Mouse (Mus musculus): ENCODE measurements around the gene Tigar. TPM values are rescaled to one million over a fixed set of nuclear protein-coding genes. Genes with fewer than 3 reads are reported as not detected.

Gene Tigar
- polyA plus RNA-seq, 1 experiment, result 8.1 TPM

DNA sequence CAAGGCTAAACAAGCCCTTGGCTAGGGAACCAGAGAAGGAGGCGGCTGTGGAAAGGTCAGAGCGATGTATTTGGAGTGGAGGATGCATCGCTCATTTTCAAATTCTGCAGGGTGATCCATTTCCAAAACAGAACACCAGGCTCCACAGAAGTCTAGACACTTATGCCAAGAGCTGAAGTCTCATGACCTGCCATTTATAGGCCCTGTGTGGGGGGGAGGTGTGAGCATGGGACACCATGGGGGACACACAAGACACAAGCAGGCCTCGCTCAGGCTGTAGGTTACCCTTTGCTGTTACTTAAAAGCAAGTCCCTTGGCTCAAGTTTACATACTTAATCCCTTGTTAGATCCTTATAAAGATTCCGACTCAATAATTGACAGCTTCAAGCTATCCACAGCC is 3.2 kb downstream of the Tigar start:
- no peaks in the 10 kb centered on the region for H3K27me3 ChIP-seq (ENCODE audit: control insufficient read depth, insufficient read depth, insufficient read length)
- H3K36me3 ChIP-seq (ENCODE audit: control insufficient read depth, insufficient read depth), result no peaks in the 10 kb centered on the region
- H3K79me3 ChIP-seq (ENCODE audit: low read depth), result peaks cover 13% of the 10 kb centered on the region
- no peak overlapping the region for H3ac ChIP-seq (ENCODE audit: control insufficient read depth, insufficient read length, low read depth)
- no peak overlapping the region for H3K4me3 ChIP-seq (ENCODE audit: insufficient read depth, poor library complexity, severe bottlenecking)
- H3K79me2 ChIP-seq (ENCODE audit: control insufficient read depth, insufficient read depth), result peaks cover 59% of the 10 kb centered on the region
- TF ChIP-seq MYOD1 (IDR thresholded peaks at IDR 0.05; ENCODE audit: control insufficient read depth, insufficient read length, low read depth), result no peak
- TF ChIP-seq MYOG (IDR thresholded peaks at IDR 0.05; ENCODE audit: control insufficient read depth, extremely low read depth, insufficient read length), result no peak
- TF ChIP-seq FOSL1 (IDR thresholded peaks at IDR 0.05; ENCODE audit: insufficient read depth, low read length, poor library complexity, severe bottlenecking), result no peak
- no peak for TF ChIP-seq CEBPB (IDR thresholded peaks at IDR 0.05; ENCODE audit: low read depth)

DNA sequence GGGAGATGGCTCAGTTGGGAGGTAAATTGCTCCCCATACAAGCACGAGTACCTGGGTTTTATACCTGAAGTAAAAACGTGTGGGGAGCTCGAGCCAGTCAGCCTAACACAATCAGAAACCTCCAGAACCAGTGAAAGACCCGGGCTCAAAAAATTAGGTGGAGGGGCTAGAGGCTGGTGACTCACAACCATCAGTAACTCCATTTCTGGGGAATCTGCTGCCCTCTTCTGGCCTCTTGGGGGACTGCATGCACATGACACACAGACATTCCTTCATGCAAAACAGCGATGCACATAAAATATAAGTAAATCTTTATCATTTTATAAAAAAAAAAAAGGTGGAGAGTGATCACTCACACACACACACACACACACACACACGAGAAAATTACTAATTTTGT is 4.2 kb downstream of the Tigar start:
- no peaks in the 10 kb centered on the region for H3K36me3 ChIP-seq (ENCODE audit: control insufficient read depth, insufficient read depth)
- peaks cover 59% of the 10 kb centered on the region for H3K79me2 ChIP-seq (ENCODE audit: control insufficient read depth, insufficient read depth)
- H3K27me3 ChIP-seq (ENCODE audit: control insufficient read depth, insufficient read depth, insufficient read length), result no peaks in the 10 kb centered on the region
- no peak overlapping the region for H3K4me3 ChIP-seq (ENCODE audit: insufficient read depth, poor library complexity, severe bottlenecking)
- no peak overlapping the region for H3ac ChIP-seq (ENCODE audit: control insufficient read depth, insufficient read length, low read depth)
- TF ChIP-seq CTCF (IDR thresholded peaks at IDR 0.05; ENCODE audit: control insufficient read depth, insufficient read depth, insufficient read length) (no peak), FOSL1 (IDR thresholded peaks at IDR 0.05; ENCODE audit: insufficient read depth, low read length, poor library complexity, severe bottlenecking) (no peak), CEBPB (IDR thresholded peaks at IDR 0.05; ENCODE audit: low read depth) (no peak), USF1 (IDR thresholded peaks at IDR 0.05; ENCODE audit: low read depth) (no peak), MYOG (IDR thresholded peaks at IDR 0.05; ENCODE audit: control insufficient read depth, extremely low read depth, insufficient read length) (no peak), MYOD1 (IDR thresholded peaks at IDR 0.05; ENCODE audit: control insufficient read depth, insufficient read length, low read depth) (no peak), MAX (IDR thresholded peaks at IDR 0.05) (no peak)
- peaks cover 13% of the 10 kb centered on the region for H3K79me3 ChIP-seq (ENCODE audit: low read depth)

DNA sequence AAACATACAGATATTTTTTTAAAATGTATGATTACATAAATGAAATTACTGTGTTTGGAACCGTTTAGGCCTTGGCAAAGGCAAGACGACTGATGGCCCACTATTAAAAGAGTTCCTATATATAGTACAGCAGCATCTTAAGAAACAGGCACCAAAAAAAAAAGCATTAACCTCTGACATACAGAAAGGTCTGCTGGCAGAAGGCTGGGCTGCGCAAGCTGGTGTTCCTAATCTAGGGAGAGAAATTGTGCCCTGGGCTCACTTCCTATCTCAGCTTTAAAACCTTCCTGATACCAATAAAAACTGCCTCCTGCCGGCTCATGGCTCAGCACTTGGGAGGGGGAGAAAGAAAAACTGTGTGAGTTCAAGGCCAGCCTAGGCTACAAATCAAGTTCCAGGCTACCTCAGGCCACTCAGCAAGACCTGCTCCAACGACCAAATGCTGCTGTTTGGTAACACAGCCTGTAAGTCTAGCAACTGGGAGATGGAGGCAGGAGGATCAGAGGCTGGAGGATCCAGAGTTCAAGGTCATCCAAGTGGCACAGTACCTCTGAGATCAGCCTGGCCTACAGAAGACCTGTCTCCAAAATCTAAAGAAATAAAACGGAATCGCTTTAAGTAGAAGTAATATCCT is 4.8 kb downstream of the Tigar start:
- no peak for TF ChIP-seq CEBPB (IDR thresholded peaks at IDR 0.05; ENCODE audit: low read depth)
- no peak for TF ChIP-seq MAX (IDR thresholded peaks at IDR 0.05)
- no peak for TF ChIP-seq CTCF (IDR thresholded peaks at IDR 0.05; ENCODE audit: control insufficient read depth, insufficient read depth, insufficient read length)
- no peak for TF ChIP-seq MYOD1 (IDR thresholded peaks at IDR 0.05; ENCODE audit: control insufficient read depth, insufficient read length, low read depth)
- no peak overlapping the region for H3ac ChIP-seq (ENCODE audit: control insufficient read depth, insufficient read length, low read depth)
- H3K4me3 ChIP-seq (ENCODE audit: insufficient read depth, poor library complexity, severe bottlenecking), result no peak overlapping the region
- peaks cover 13% of the 10 kb centered on the region for H3K79me3 ChIP-seq (ENCODE audit: low read depth)
- no peaks in the 10 kb centered on the region for H3K27me3 ChIP-seq (ENCODE audit: control insufficient read depth, insufficient read depth, insufficient read length)
- H3K79me2 ChIP-seq (ENCODE audit: control insufficient read depth, insufficient read depth), result peaks cover 59% of the 10 kb centered on the region
- no peaks in the 10 kb centered on the region for H3K36me3 ChIP-seq (ENCODE audit: control insufficient read depth, insufficient read depth)

DNA sequence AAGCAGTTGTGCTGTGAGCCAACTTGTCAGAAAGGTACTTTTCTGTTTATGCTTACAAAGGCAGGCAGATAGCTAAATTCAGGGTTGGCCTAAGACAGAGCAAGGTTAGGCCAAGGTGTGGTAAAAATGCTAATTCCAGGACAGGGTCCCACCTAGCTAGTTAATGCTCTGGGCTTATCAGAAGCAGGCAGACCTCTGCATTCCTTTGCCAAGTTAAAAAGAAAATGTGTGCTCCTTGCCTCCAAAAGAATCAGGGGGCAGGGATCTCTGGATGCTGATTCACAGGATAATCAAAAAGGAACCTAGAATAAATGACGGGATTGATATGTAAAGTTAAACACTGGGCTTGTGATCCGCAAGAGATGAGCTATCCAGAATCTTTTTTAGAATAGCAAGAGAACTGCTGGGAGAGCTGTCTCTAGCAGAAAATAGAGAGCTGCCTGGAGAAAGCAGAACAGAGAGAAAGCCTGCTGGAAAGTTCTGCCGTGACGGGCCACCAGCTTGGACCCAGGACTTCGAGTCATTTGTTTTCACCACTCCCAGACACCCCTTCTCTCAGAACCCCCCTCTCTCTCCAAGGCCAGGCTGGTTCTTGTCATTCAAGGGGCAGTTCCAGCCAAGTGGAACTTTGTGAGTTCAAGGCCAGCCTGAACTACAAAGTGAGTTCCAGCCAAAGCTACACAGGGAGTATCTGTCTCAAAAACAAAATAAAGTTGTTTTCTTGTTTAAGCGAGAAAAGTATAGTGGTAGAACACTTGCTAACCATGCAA is 5.7 kb downstream of the Tigar start:
- Histone ChIP-seq H3K79me3 (ENCODE audit: low read depth) (peaks cover 13% of the 10 kb centered on the region), H3K4me3 (ENCODE audit: insufficient read depth, poor library complexity, severe bottlenecking) (no peak overlapping the region), H3K79me2 (ENCODE audit: control insufficient read depth, insufficient read depth) (peaks cover 56% of the 10 kb centered on the region), H3K27me3 (ENCODE audit: control insufficient read depth, insufficient read depth, insufficient read length) (no peaks in the 10 kb centered on the region), H3K36me3 (ENCODE audit: control insufficient read depth, insufficient read depth) (no peaks in the 10 kb centered on the region), H3ac (ENCODE audit: control insufficient read depth, insufficient read length, low read depth) (no peak overlapping the region)
- TF ChIP-seq MYOG (IDR thresholded peaks at IDR 0.05; ENCODE audit: control insufficient read depth, extremely low read depth, insufficient read length) (no peak), FOSL1 (IDR thresholded peaks at IDR 0.05; ENCODE audit: insufficient read depth, low read length, poor library complexity, severe bottlenecking) (no peak), USF1 (IDR thresholded peaks at IDR 0.05; ENCODE audit: low read depth) (no peak), CTCF (IDR thresholded peaks at IDR 0.05; ENCODE audit: control insufficient read depth, insufficient read depth, insufficient read length) (no peak), MYOD1 (IDR thresholded peaks at IDR 0.05; ENCODE audit: control insufficient read depth, insufficient read length, low read depth) (no peak), CEBPB (IDR thresholded peaks at IDR 0.05; ENCODE audit: low read depth) (no peak), MAX (IDR thresholded peaks at IDR 0.05) (no peak)

DNA sequence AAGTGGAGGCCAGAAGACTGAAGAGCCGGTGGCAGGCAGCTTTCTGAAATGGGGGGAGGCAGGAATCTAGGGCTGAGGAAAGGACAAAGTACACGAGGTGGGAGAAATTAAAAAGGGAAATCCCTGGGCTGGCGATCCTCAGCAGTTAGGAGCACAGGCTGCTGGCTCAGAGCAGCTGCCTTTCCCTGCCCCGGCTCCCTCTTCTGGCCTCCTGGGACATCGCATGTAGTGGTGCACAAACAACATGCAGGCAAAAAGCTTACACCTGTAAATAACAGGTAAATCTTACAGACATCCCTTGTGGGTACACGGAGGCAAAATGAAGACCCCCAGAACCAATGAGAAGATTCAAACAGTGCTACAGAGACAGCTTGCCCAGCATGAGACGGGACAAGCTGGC is 14.8 kb downstream of the Tigar start:
- no peak overlapping the region for H3ac ChIP-seq (ENCODE audit: control insufficient read depth, insufficient read length, low read depth)
- H3K79me2 ChIP-seq (ENCODE audit: control insufficient read depth, insufficient read depth), result no peaks in the 10 kb centered on the region
- TF ChIP-seq MAX (IDR thresholded peaks at IDR 0.05) (no peak), MYOD1 (IDR thresholded peaks at IDR 0.05; ENCODE audit: control insufficient read depth, insufficient read length, low read depth) (no peak), CTCF (IDR thresholded peaks at IDR 0.05; ENCODE audit: control insufficient read depth, insufficient read depth, insufficient read length) (no peak), USF1 (IDR thresholded peaks at IDR 0.05; ENCODE audit: low read depth) (no peak), FOSL1 (IDR thresholded peaks at IDR 0.05; ENCODE audit: insufficient read depth, low read length, poor library complexity, severe bottlenecking) (no peak), MYOG (IDR thresholded peaks at IDR 0.05; ENCODE audit: control insufficient read depth, extremely low read depth, insufficient read length) (no peak), CEBPB (IDR thresholded peaks at IDR 0.05; ENCODE audit: low read depth) (no peak)
- no peak overlapping the region for H3K4me3 ChIP-seq (ENCODE audit: insufficient read depth, poor library complexity, severe bottlenecking)
- peaks cover 21% of the 10 kb centered on the region for H3K36me3 ChIP-seq (ENCODE audit: control insufficient read depth, insufficient read depth)
- H3K27me3 ChIP-seq (ENCODE audit: control insufficient read depth, insufficient read depth, insufficient read length), result no peaks in the 10 kb centered on the region
- no peaks in the 10 kb centered on the region for H3K79me3 ChIP-seq (ENCODE audit: low read depth)
